Mouse (Mus musculus) E14TG2a.4 (cell line): ENCODE data around the gene Gm20683.
A peak's percentile ranks its signal among the peaks of the same experiment; 100 is the strongest.
"Not testable (repeated sequence)": the region's sequence is repeated elsewhere in the genome, so short reads cannot be mapped to it uniquely, and the experiment has no call there.

Experiments
- H3K27me3 ChIP-seq: 2 replicates; pipeline ENCODE4 v1.6.1; 2014; ENCODE audit warnings: low read length, control low read depth; ENCODE audit not compliant: insufficient read depth
- H3K36me3 ChIP-seq: 2 replicates; pipeline ENCODE4 v1.6.1; 2014; ENCODE audit warnings: low read length, control low read depth; ENCODE audit not compliant: insufficient read depth
- H3K4me1 ChIP-seq: replicated peaks from 2 replicates; pipeline ENCODE4 v1.6.1; 2014; ENCODE audit warnings: low read depth, low read length, control low read depth
- H3K4me3 ChIP-seq: replicated peaks from 2 replicates; pipeline ENCODE4 v1.5.1; 2014; ENCODE audit warnings: mild to moderate bottlenecking, low read length
- H3K9me3 ChIP-seq: 2 replicates; pipeline ENCODE4 v1.6.1; 2014; ENCODE audit warnings: low read length, control low read depth
- CTCF ChIP-seq: conservative IDR thresholded peaks from 2 replicates; pipeline ENCODE4 v1.5.1; 2014; ENCODE audit warnings: low read length
- NANOG ChIP-seq: IDR thresholded peaks from 2 replicates; pipeline ENCODE4 v1.6.1; 2014; ENCODE audit warnings: borderline replicate concordance, low read length, mixed read lengths
- POU5F1 ChIP-seq: IDR thresholded peaks from 2 replicates; pipeline ENCODE4 v1.6.1; 2014; ENCODE audit warnings: low read length, borderline replicate concordance

The Gm20683 gene

GRCm38 (mm10) chr17:25875171-25876136 lies 33.9 kb upstream of the Gm20683 start:
- H3K4me3 ChIP-seq = peak overlapping the region; percentile 90
- no peak for TF ChIP-seq CTCF
- no peak for TF ChIP-seq POU5F1
- TF ChIP-seq NANOG = no peak

GRCm38 (mm10) chr17:25874721-25875170 lies 33.2 kb upstream of the Gm20683 start, which contains the start of gene Mettl26:
TSS of gene Mettl26 (plus strand) at chr17:25875074.
- H3K27me3 ChIP-seq = no peaks in the 10 kb centered on the region; the same call in 1 of the 2 replicates
- H3K4me3 ChIP-seq = peak within 1 kb of the TSS; percentile 90
- TF ChIP-seq POU5F1 (no peak), NANOG (no peak), CTCF (no peak)
- H3K36me3 ChIP-seq = peaks cover 30% of the 10 kb centered on the region
- H3K4me1 ChIP-seq = peaks cover 59% of the 10 kb centered on the region
- H3K9me3 ChIP-seq = no peaks in the 10 kb centered on the region

More at GRCm38 (mm10) chr17:25875171-25876136, 33.9 kb upstream of the Gm20683 start:
- Histone ChIP-seq H3K36me3 (peaks cover 36% of the 10 kb centered on the region), H3K4me1 (peaks cover 65% of the 10 kb centered on the region), H3K9me3 (no peaks in the 10 kb centered on the region), H3K27me3 (no peaks in the 10 kb centered on the region; the same call in 1 of the 2 replicates)

DNA sequence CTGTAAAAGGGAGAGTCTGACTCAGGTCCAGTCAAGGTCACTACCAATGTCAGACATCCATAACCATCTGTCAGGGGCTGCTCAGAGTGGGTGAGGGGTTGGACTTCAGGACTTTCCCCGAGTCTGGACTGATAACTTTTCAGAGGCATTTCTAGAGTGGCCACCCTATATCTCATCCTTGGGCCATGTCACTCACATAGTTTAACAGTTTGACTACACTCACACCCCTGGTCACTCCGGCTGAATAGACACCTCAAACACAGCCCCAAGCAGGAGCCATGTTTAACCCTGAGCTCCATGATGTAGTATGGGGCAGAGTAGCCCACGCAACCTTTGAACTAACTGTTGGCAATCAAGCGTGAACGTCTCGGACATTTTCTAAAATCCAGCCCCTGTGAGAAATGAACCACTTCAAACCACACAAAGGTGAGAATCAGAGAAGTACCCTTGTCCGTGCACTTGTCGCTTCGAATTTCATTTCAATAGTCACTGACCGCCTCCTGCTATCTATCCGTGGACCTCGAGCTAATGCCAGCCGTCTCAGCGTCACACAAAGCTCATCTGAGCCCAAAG lies 32.7 kb upstream of the Gm20683 start:
- Histone ChIP-seq H3K27me3 (no peaks in the 10 kb centered on the region; the same call in 1 of the 2 replicates), H3K9me3 (no peaks in the 10 kb centered on the region), H3K36me3 (peaks cover 26% of the 10 kb centered on the region), H3K4me3 (peak overlapping the region; percentile 90), H3K4me1 (peaks cover 58% of the 10 kb centered on the region)
- TF ChIP-seq NANOG = no peak
- TF ChIP-seq POU5F1 = no peak
- no peak for TF ChIP-seq CTCF

DNA sequence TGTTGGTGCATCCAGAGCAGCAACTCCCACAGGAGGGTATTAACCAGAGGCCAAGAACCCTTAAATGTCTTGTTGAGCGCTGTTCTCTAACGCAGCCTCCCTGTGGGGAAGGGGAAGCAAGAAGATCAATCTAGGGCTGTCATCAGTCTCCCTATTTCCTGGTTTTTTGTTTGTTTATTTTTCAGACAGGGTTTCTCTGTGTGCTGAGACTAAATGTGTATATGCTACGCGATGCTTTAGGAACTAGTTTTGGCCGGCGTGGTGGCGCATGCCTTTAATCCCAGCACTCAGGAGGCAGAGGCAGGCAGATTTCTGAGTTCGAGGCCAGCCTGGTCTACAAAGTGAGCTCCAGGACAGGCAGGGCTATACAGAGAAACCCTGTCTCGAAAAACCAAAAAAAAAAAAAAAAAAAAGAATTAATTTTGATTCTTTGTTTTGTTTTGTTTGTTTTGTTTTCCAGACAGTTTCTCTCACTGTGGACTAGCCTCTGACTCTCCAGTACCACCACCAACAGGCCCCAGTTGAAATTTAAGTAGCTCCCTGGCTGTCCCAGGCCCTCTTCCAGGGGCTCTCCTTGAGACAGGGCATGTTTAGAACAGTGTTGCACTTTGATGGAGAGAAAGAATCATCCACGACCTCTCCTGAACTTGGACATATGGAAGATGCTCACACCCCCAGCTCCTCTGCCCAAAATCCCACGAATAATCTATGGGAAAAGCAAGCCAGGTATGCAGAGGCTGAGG lies 32.0 kb upstream of the Gm20683 start:
- no peak for TF ChIP-seq CTCF
- no peak for TF ChIP-seq POU5F1
- no peak for TF ChIP-seq NANOG
- Histone ChIP-seq H3K27me3 (no peaks in the 10 kb centered on the region; the same call in 1 of the 2 replicates), H3K36me3 (peaks cover 20% of the 10 kb centered on the region)

GRCm38 (mm10) chr17:25872676-25873075 lies 31.1 kb upstream of the Gm20683 start:
- no peak for TF ChIP-seq NANOG
- TF ChIP-seq CTCF = no peak
- TF ChIP-seq POU5F1 = no peak
- no peak overlapping the region for H3K4me3 ChIP-seq
- H3K36me3 ChIP-seq = peaks cover 11% of the 10 kb centered on the region
- H3K9me3 ChIP-seq = no peaks in the 10 kb centered on the region
- H3K27me3 ChIP-seq = no peaks in the 10 kb centered on the region; the same call in 1 of the 2 replicates
- H3K4me1 ChIP-seq = peaks cover 52% of the 10 kb centered on the region

More for the DNA sequence above, 32.0 kb upstream of the Gm20683 start:
- Histone ChIP-seq H3K9me3 (no peaks in the 10 kb centered on the region), H3K4me3 (peak overlapping the region; percentile 90), H3K4me1 (peaks cover 57% of the 10 kb centered on the region)

DNA sequence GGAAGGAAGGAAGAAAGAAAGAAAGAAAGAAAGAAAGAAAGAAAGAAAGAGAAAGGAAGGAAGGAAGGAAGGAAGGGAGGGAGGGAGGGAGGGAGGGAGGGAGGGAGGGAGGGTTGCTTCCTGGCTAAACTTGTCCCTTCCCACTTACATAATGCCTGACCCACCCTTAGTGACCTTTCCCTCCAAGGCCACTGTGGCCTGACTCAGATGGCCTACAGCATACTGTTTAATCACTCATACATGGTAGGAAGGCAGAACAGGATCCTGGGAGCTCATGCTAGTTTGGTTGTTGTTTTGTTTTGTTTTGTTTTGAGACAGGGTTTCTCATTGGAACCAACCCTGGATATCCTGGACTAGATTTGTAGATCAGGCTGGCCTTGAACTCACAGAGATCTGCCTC lies 30.0 kb upstream of the Gm20683 start:
- not testable (repeated sequence) for H3K9me3 ChIP-seq

DNA sequence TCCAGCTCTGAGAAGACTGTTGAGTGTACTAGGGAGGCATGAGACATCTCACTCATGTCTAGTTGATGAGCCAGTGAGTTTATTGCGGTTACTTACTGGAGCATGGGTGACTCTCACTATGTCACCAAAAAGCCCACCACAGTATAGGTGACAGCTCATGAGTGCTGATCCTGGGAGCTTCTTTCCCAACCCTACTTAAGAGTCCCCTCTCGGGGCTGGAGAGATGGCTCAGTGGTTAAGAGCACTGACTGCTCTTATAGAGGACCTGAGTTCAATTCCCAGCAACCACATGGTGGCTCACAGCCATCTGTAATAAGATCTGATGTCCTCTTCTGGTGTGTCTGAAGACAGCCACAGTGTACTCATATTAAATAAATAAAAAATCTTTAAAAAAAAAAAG lies 28.4 kb upstream of the Gm20683 start:
- Histone ChIP-seq H3K9me3 (no peaks in the 10 kb centered on the region), H3K4me1 (peaks cover 60% of the 10 kb centered on the region), H3K4me3 (no peak overlapping the region), H3K36me3 (no peaks in the 10 kb centered on the region; the same call in 1 of the 2 replicates), H3K27me3 (no peaks in the 10 kb centered on the region)
- TF ChIP-seq NANOG (no peak), POU5F1 (no peak), CTCF (no peak)

More for the DNA sequence above, 30.0 kb upstream of the Gm20683 start:
- H3K4me3 ChIP-seq, H3K36me3 ChIP-seq, H3K27me3 ChIP-seq: not testable (repeated sequence)
- peaks cover 53% of the 10 kb centered on the region for H3K4me1 ChIP-seq

GRCm38 (mm10) chr17:25869498-25869897 lies 27.9 kb upstream of the Gm20683 start:
- Histone ChIP-seq H3K4me1 (peaks cover 62% of the 10 kb centered on the region), H3K4me3 (no peak overlapping the region), H3K9me3 (no peaks in the 10 kb centered on the region), H3K36me3 (peaks cover 3% of the 10 kb centered on the region), H3K27me3 (no peaks in the 10 kb centered on the region)
- TF ChIP-seq NANOG (no peak), CTCF (no peak), POU5F1 (no peak)
